Mouse (Mus musculus) natural killer cell, adult 2 months (primary cell): ENCODE measurements around the gene Klhl35.

Experiments used
- DNase-seq, 2 experiments: peaks; one replicate each; pipeline ENCODE4 v3.0.0; 2022; ENCODE audit warnings: low spot score in 2 of 2

The Klhl35 gene

DNA sequence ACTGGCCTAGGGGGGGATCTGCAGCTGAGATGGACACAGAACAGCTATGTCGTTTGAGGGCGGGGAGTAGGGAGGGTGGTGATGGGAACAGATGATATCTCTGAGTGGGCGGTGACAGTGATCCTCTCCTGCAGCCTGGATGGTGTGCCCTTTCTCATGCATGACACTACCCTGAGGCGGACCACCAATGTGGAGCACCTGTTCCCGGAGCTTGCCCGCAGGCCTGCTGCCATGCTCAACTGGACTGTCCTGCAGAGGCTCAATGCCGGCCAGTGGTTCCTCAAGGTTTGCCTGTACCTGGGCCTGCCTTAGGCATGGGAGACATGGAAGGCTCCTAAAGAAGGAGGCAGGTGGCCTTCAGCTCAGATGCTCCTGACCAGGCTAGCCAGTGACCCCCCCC is 12.9 kb upstream of the Klhl35 start:
- DNase-seq: no peak

DNA sequence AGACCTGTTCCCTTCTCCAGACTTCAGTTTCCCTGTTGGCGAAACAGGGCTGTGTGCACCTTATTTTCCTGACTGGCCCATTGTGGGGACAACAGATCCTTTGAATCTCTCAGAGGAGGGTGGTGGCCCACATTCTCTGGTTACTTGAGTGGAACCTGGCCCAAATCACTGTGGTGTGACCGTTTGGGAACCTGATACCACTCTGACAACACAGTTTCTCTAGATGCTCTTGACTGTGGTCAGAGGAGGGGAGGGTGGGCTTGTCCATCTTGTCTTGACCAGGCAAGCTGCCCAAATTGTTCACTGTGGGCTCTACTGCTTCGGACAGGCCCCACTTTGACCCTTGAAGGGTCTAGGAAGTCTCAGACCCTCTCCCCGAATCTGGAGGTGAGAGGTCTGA is 11.8 kb upstream of the Klhl35 start:
- DNase-seq: no peak

DNA sequence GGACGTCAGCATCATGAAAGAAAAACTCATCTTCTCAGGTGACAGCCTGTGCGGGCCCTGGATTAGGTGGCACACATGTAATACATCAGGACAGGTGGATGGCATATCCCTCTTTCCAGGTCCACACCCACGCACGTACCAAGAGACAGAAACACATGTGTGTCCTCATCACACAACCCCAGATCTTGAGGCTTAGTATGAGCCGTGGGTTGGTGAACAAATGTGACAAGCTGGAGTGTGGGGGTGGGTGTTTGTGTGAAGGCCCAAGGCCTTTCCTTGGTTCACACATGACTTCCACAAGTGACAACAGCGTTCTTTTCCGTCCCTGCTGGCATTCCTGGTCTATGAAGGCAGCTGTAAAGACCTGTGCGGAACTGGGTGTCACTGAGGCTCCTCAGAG is 7.0 kb upstream of the Klhl35 start:
- no peak for DNase-seq

DNA sequence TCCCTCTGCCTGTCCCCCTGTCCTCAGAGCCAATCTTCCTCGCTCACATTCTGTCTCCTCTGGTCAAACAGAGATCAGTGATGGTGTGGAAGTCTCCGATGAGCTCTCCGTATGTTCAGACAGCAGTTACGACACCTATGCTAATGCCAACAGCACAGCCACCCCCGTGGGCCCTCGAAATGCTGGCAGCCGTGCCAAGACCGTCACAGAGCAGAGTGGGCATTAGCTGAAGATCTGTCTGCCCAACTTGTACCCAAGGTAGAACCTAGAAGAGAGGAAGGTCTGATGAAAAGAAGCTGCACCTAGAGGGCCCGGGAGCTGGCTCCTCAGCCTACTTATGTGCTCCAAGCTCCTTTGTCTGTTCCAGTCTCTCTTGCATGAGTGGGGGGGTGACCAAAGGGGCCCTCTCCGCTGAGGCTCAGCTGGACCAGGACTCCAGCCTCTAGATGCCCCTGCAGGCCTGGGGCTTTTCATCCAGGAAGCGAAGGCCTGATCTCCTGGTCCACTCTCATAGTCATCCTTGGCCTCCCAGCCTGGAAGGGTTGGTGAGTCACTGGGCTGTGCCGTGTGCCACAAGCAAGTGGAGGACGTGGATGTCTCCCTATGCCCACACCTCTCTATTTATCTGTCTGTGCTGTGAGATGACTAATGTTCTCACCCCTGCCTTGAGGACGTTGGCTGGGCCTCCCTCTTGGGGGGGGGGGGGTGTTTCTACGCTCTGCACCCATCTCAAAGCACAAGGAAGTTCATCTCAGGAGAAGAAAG is 5.7 kb upstream of the Klhl35 start:
- DNase-seq: no peak

DNA sequence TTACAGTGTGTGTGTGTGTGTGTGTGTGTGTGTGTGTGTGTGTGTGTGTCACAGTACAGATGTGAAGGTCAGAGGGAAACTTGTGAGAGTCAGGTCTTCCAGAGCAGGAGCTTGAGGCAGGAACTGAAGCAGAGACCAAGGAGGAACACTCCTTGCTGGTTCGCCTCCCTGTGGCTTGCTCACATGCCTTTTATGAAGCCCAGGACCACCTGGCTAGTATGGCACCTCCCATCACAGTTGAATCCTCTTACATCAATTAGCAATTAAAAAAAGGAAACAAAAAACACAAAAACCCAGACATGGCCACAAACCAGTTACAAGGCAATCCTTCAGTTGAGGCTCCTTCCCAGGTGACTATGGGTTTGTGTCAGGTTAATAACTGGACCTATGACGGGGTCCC is 2.7 kb upstream of the Klhl35 start:
- no peak for DNase-seq

DNA sequence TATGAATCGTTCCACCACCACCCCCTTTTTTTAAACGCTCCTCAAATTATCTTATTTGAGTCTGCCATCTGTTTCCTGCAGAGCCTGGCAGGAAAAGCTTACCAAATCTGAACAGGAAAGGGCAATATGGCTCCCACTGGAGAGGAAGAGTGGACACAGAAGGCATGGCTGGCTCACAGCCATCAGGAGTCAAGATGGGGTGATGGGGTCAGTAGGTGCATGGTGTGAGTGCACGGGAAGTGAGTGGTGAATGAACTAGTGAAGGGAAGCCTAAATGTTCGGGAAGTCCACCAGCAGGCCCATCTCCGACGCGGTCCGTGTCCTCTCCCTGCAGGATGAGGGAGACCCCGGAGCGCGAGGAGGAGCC is 2.1 kb downstream of the Klhl35 start:
- DNase-seq: no peak

DNA sequence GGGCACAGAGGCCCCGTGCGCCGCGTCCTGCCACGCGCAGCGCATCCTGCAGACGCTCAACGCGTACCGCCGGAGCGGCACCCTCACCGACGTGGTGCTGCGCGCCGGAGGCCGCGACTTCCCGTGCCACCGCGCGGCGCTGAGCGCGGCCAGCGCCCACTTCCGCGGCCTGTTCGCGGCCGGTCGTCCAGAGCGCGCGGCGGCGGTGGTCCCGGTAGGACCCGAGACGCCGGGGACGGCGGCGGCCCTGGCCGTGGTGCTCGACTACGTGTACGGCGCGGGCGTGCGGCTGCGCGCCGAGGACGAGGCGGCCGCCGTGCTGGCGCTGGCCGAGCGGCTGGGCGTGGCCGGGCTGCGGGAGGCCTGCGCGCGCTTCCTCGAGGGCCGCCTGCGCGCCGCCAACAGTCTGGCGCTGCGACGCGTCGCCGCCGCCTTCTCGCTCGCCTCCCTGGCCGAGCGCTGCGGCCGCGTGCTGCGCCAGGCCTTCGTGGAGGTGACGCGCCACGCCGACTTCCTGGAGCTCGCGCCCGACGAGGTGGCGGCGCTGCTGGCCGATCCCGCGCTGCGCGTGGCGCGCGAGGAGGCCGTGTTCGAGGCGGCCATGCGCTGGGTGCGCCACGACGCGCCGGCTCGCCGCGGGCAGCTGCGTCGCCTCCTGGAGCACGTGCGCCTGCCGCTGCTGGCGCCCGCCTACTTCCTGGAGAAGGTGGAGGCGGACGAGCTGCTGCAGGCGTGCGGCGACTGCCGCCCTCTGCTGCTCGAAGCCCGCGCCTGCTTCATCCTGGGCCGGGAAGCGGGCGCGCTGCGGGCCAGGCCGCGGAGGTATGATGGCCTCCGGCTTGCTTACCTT is 2.7 kb downstream of the Klhl35 start:
- peak; percentile 52 to 70 for DNase-seq

DNA sequence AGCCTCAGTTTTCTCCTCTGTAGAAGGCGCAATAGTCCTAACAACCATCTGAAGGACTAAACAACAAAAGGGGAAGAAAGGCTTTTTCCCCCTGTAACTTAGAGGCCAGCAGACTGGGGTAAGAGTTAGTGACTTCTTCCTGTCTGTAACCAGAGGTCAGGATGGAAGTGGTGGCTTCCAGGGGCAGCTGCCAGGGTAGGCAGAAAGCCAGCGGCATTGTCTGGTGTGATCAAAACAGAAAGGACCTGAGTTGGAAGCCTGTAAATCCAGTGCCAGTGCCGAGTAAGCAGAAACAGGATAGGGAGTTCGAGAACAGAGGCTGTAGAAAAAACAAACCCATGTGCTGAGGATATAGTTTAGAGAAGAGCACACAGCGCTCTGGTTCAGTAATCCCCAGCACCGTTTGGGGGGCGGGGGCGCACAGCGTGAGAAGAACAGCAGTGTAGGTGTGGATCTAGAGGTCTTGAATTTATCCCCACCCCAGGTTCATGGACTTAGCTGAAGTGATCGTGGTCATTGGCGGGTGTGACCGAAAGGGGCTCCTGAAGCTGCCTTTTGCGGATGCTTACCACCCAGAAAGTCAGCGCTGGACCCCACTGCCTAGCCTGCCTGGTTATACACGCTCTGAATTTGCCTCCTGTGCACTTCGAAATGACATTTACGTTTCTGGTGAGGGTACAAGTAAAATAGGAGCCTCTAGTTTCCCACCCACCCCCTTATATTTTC is 4.0 kb downstream of the Klhl35 start:
- no peak for DNase-seq

DNA sequence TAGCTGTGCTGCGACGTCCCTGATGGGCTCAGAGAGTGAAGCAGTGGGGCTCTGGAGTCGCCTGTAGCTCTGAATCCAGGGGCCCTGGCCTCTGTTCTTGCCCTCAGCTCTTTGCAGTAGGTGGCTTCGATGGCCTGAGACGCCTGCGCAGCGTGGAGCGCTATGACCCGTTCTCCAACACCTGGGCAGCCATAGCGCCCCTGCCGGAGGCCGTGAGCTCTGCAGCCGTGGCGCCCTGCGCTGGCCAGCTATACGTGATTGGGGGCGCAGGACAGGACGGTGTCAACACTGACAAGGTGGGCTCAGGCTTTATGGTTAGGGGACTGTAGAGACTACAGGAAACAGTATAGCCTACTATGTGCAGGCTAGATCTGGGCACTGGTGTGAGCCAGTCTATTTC is 5.8 kb downstream of the Klhl35 start:
- DNase-seq: no peak

DNA sequence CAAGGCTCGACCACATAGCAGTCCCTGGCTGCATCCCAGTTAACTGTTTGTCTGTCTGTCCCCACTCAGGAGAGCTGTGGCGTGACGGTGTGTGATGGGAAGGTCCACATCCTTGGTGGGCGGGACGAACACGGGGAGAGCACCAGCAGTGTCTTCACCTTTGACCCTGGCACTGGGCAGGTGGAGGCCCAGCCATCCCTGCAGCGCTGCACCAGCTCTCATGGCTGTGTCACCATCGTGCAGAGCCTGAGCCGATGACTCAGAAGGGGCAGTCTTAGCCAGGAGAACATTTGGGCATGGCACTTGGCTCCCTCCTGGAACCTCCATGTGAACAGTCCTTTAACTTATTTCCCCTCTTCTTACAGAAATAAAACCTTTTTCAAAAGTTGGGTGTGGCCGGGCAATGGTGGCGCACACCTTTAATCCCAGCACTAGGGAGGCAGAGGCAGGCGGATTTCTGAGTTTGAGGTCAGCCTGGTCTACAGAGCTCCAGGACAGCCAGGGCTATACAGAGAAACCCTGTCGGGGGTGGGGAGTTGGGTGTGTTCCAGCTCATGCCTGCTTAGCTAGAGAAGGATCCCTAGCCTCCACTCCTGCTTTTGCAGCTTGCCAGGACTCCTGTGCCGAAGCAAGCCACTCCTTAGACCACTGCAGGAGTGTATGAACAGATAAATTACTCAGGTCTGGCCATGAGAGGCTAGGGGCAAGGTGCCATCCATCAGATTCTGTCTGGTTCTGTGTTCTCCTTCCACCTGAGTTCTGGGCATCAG is 8.0 kb downstream of the Klhl35 start:
- DNase-seq: no peak

DNA sequence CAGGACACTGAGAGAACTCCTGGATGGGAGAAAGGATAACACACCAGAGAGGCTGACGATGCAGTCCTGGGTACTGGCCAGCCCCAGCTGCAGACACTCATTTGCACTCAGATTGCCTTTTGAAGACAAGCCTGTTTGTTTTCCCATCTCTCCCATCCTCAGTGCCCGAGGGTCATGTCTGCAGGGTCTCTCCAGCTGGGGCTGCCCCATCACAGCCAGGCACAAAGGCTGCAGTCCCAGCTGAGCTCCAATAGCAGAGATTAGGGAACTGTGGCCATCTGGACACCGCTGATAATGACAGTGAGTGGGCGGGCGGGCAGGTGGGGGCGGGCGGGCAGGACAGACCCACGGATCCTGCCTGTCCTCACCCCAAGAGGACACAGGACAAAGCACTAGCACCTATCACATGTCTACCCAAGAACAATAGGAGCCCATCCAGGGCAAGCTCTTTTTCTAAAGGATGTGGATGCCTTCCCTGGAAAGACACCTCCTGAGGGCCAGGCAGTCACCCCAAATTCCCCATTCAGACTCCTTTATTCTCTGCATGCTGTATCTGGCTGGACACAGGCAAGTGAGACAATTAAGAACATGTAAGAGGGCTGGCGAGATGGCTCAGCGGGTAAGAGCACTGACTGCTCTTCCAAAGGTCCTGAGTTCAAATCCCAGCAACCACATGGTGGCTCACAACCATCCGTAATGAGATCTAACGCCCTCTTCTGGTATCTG is 9.2 kb downstream of the Klhl35 start:
- no peak for DNase-seq

DNA sequence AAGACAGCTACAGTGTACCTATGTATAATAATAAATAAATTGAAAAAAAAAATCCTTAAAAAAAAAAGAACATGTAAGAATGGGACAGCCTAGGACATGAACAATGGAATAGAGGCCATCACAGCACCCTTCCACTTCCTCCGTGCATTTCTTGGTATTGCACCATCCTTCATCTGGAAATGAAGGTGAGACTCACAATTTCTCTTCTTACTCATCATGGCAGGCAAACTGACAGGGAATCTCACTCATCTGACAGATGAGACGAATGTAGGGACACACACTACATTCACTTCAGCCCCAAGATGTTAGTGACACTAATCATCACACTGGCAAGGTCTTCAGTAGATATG is 9.7 kb downstream of the Klhl35 start:
- DNase-seq: no peak

DNA sequence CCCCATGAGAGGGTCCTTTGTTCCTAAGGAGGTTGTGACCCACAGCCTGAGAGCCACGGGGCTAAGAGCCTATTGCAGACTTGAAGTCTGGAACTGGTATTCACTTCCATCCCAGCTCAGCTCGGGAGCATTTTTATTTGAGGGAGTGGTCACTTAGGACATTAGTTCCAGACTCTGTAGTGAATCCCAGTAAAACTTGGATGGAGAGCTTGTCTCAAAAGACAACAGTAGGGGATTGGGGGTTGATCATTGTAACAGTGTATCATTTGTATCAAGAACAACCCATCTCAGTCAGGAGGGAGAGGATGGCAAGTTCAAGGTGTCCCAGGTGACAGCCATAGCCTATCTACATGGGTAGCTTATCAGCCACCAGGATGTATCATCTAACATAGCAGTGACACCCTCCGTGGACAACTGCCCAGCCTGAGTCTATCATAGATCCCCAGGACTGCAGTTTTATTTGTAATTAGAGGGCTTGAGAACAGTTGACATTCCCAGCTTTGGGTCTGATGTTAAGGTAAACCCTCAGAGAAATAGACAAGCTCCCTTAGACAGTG is 10.8 kb downstream of the Klhl35 start:
- DNase-seq: no peak

DNA sequence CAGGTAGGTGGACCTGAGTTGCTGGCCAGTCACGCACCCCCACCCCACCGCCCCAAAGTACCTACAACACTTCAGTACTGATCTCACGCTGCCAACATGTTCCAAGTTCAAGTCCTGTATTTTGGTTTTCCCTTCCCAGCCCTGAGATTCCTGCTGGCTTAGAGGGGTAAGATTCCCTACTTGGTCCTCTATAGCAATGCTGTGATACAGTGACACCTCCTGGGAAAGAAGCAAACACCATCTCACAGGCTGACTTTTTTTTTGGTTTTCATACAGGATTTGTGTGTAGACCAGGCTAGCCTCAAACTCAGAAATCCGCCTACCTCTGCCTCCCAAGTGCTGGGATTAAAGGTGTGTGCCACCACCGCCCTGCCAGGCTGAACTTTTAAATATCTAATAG is 11.4 kb downstream of the Klhl35 start:
- no peak for DNase-seq

DNA sequence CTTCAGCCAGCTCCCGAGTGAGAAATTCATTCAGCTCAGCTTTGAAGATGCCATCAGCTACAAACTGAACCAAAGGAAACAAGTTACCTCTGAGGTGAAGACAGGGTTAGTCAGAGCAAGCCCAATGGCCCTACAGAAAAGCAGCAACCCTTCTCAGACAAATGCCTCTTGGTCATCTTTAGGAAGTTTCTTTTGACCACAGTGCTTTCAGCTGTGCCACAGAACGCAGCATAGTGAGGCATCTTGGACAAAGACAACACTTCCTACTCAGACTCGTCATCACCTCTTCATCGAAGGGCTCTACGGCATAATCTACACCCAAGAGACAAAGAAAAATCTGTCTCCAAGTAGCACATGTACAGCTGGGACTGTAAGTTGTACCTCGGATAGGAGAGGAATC is 16.8 kb downstream of the Klhl35 start:
- DNase-seq: peak; percentile 7 to 10

DNA sequence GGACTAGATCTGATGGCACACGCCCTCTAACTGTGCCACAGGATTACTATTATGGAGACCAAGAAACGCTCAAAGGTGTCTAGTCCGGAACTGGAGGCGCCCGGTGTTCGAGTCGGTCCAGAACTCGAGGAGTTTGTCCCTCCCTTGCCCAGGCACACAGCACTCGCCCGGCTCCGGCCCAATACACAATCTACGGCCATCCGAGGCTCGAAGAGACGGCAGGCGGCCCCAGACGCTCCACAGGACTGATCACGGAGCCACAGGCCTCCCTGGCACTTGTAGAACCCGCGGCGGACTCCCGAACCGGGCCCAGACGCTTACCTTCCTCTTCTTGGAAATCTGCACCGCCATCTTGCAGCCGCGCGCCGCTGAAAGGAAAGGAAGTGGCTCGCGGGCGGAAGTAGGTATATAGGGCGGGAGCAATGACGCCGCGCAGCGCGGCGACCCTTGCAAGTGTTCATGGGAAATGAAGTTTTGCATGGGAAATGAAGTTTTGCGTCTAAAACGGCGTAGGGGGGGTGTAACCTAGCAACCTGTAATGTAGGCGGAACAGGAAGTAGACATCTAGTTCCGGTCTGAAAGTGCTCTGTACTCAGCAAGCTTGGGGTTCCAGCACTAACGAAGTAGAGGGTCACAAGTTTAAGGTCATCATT is 17.6 kb downstream of the Klhl35 start, which contains the start of gene Rps3:
TSS of gene Rps3 (minus strand) at position 468 of the 653 bp plus-strand sequence.
- peak; percentile 95 to 96 for DNase-seq

DNA sequence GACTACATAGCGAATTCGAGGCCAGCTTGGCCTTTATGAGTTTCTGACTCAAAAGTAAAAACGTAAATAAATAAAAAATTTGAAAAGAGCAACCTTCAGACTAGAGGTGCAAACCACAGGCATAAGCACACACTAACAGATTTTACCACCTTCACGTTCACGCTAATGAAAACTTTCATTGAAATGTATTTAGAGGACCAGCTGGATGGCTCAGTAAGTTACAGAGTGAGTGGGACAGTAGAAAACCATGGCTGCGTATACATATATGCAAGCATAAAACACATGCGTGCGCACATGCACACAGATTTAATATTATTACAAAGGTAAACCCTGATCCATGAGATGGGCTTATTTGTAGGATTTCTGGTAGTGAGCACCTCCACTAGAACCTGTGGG is 18.1 kb downstream of the Klhl35 start:
- DNase-seq: no peak

DNA sequence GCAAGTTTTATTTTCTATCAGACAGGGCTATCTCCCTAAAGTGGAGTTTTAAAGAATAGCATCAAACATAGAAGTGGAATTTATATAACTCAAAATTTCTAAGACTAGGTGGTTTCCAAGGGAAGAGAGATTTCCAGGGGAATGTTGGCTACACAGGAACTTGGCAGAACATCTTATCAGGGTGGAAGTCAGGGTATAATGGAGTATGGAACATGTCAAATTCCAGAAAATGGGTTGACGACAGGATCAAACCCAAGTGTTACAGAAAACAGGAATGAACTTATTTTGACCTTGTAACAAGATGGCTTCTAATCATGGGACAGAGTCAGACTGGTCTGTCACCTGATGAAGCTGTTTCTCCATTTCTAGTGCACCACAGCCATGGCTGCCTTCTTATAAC is 18.9 kb downstream of the Klhl35 start:
- DNase-seq: no peak

DNA sequence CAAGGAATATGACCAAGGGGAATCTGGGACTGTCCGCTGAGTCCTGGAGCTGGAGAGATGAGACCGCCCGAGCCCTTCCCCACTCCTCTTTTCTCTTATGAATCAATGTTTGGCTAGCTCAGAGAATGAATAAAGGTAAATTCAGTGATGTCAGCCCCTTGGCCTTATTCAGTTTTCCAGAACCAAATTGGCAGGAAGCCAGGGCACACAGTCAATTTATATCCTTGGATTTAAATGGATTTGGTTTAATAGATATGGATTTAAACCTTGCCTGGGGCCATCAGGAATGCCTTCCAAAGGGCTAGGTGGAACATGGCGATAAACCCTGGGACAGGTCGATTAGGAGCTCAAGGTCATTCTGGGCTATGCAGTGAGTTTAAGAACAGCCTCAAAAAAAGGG is 23.9 kb downstream of the Klhl35 start:
- DNase-seq: no peak

DNA sequence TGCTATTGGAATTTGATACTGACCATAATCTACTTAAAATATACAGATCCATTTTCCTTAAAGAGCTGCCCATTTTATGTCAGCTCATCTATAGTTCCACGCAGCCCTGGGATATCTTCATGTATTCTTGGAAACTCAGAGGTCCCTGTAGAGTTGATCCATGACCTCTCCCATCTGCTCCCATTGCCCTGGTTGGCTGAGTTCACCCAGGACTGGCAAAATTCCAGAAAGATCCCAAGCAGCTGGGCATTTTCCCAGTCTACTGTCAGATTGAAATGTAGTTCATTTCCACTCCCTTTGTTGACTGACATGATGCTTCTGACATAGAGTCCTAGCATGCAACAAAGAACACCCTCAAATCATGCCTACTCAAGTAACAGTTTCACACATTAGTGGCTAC is 33.3 kb downstream of the Klhl35 start:
- DNase-seq: no peak
